Mouse (Mus musculus): ENCODE data around the gene Slc25a45. TPM values are rescaled to one million over a fixed set of nuclear protein-coding genes. Genes with fewer than 3 reads are reported as not detected.

Slc25a45 gene
- polyA plus RNA-seq, 1 experiment from 2014 or later: 2.0 TPM

DNA sequence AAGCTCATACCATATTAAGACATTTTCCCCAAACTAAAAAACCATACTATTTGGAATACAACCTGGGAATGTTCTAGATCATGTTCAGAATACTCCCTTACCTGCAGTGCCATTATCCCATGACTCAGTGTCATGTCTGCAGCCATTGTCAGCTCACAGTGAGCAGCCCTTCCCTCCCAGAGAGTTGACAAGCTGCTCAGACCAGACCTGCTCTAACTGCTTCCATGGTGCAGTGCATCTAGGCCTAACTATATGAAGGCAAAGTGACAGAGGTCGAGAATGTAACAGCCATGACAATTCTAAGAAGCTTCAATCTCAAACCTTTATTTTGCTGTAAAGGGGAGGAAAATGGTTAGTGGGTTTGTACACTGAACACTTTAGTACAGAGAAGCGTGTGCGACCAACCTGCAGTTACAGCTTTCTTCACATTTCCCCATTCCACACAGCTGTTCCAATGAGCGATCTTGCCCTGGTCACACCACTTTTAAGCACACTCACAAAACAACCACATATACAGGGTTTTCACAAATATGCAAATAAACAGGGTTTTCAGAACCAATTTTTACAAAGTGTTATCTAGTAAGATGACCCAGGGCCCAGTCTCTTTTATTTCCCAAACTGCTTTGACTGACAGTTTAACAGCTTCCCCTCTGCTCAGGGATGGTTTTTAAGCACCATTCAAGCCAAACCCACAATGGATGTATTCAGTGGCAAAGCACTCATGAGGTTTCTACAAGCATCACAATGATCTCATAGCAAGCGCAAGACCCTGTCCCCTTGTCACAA lies 35.4 kb upstream of the Slc25a45 start:
- Histone ChIP-seq H3K27me3 (no peaks in the 10 kb centered on the region), H3K9me3 (replicated peaks) (no peaks in the 10 kb centered on the region), H3K36me3 (no peaks in the 10 kb centered on the region), H3K9ac (no peak overlapping the region), H3K27ac (peak overlapping the region; percentile 55; the same call in 1 of the 2 replicates), H3K4me2 (replicated peaks) (peak overlapping the region; percentile 11; the same call in 1 of the 2 replicates), H3K4me1 (peaks cover 49% of the 10 kb centered on the region), H3K4me3 (no peak overlapping the region)
- no peak for ATAC-seq (ENCODE audit: low FRiP score)
- WGBS: 53% methylated on average over 5 of the region's 5 CpGs

DNA sequence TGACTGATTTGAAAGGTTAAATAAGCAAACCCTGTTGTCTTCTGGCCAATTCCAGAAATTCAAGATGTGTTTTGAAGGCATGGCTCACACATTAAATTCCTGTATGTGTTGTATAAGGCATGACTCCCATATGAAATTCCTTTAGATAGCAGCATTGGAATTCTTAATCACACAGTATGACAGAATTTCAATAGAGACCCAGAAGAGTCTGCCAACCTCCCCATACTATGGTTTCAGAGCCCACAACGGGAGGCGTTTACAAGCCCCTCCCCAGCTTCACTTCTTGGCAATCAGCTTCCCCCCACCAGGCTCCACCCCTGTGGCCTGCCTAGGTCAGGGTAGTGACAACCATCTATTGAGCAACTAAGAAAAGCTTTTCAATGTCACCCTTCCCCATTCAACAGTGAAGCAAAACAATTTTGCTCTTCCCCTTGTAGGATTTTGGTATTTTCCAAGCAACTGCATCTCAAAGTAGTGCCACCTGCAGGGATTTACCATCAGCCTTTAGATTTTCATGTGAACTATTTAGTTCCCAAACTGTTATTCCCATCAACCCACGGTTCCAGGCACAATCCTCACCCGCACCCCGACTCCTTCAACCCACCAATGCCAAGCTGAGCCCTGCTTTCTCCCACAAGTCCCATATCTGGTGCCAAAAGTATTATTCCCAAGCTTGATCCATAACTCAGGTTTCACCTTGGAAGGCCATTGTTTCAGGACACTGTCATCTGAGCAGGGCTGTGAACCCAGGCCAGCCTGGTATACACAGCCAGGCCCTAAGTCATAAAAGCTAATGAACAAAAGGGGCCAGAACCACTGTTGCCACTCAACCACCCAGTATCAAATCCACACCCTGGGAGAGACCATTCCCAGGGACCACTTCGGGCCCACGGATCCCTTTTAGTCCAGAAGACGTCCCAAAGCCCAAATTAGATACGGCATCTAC lies 34.5 kb upstream of the Slc25a45 start:
- H3K27ac ChIP-seq: peak overlapping the region; percentile 55; the same call in 1 of the 2 replicates
- H3K4me1 ChIP-seq: peaks cover 58% of the 10 kb centered on the region
- H3K36me3 ChIP-seq: no peaks in the 10 kb centered on the region
- no peak for ATAC-seq (ENCODE audit: low FRiP score)
- H3K4me3 ChIP-seq: no peak overlapping the region; the same call in 1 of the 2 replicates
- H3K27me3 ChIP-seq: no peaks in the 10 kb centered on the region
- H3K9me3 ChIP-seq (replicated peaks): no peaks in the 10 kb centered on the region
- peak overlapping the region; percentile 15; the same call in 1 of the 2 replicates for H3K4me2 ChIP-seq (replicated peaks)
- 57% methylated on average over 9 of the region's 9 CpGs for WGBS
- H3K9ac ChIP-seq: no peak overlapping the region

GRCm38 (mm10) chr19:5843781-5844691 lies 33.6 kb upstream of the Slc25a45 start:
- H3K27ac ChIP-seq: peak overlapping the region; percentile 96; the same call in 1 of the 2 replicates
- peaks cover 68% of the 10 kb centered on the region for H3K4me1 ChIP-seq
- H3K4me3 ChIP-seq: peak overlapping the region; percentile 25; the same call in 1 of the 2 replicates
- WGBS: 81% methylated on average over 30 of the region's 30 CpGs
- H3K36me3 ChIP-seq: no peaks in the 10 kb centered on the region
- H3K9ac ChIP-seq: no peak overlapping the region
- no peaks in the 10 kb centered on the region for H3K27me3 ChIP-seq
- no peak for ATAC-seq (ENCODE audit: low FRiP score)
- peak overlapping the region; percentile 56; the same call in 1 of the 2 replicates for H3K4me2 ChIP-seq (replicated peaks)
- H3K9me3 ChIP-seq (replicated peaks): no peaks in the 10 kb centered on the region

GRCm38 (mm10) chr19:5844831-5845318 lies 32.7 kb upstream of the Slc25a45 start:
- Histone ChIP-seq H3K4me2 (replicated peaks) (peak overlapping the region; percentile 56), H3K9ac (peak overlapping the region; percentile 33; the same call in 1 of the 2 replicates), H3K4me1 (peaks cover 76% of the 10 kb centered on the region), H3K27me3 (no peaks in the 10 kb centered on the region), H3K36me3 (no peaks in the 10 kb centered on the region), H3K9me3 (replicated peaks) (no peaks in the 10 kb centered on the region), H3K4me3 (peak overlapping the region; percentile 25; the same call in 1 of the 2 replicates), H3K27ac (peak overlapping the region; percentile 96)
- 82% methylated on average over 12 of the region's 12 CpGs for WGBS
- no peak for ATAC-seq (ENCODE audit: low FRiP score)

DNA sequence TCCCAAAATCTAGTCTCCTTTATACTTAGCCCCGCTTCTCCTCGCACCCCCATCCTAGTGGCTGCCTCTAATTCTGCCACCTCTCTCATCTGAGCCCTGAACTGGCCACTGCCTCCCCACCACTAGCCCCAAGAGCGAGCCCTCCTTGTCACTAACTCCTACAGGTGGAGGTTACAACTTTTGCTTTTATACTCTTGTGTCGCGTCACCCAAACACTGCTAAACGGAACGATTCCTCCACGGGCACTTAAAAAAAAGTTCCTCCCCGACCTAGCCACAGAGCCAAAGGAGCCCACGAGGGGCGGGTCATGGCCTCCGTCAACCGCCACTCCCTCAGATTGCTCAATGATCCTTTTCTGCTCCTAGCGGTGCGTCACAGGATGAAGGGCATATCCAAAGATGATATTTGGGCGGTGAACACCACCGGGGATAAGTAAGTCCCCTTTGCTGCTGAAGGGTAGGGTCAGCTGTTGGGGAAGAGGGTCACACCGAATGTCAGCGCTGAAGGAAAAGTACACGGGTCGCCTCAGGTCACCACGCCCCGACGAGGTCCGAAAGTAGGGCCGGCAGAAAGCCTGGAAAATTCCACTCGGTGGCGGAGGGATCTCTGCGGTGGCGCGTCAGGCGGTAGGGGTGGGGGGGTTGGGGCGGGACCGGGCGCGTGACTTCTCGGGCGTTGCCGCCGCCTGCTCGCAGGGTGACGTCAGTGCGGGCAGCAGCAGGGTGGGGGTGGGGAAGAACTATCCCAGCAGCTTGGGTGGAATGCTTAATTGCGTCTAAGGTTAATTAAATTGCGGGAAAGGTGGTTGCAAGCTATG lies 32.1 kb upstream of the Slc25a45 start:
- H3K4me1 ChIP-seq: peaks cover 81% of the 10 kb centered on the region
- 7% methylated on average over 45 of the region's 45 CpGs for WGBS

DNA sequence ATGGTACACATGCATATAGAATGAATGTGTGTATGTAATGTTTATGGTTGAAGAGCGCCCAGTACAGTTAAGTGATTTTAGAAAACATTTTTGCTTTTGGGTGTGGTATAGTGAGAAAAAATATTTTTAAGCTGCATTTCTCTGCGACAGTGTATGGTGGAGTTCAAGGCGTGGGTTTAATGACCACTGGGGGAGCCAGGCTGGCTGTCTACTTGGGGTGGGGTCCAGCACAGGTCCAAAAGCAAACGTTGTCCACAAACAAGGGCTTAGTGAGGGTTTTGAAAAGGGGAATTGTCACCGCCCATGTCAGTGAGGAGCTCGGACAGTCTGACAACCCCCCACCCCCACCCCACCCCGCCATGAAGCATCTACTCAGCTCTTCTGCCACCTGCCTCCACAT lies 31.5 kb upstream of the Slc25a45 start:
- Histone ChIP-seq H3K9me3 (replicated peaks) (no peaks in the 10 kb centered on the region), H3K4me2 (replicated peaks) (peak overlapping the region; percentile 56), H3K9ac (peak overlapping the region; percentile 56), H3K27me3 (no peaks in the 10 kb centered on the region), H3K4me1 (peaks cover 81% of the 10 kb centered on the region), H3K4me3 (peak overlapping the region; percentile 25), H3K36me3 (no peaks in the 10 kb centered on the region), H3K27ac (peak overlapping the region; percentile 96)
- ATAC-seq (ENCODE audit: low FRiP score): peak; percentile 56
- WGBS: 2% methylated on average over 7 of the region's 7 CpGs

More for the DNA sequence above, 32.1 kb upstream of the Slc25a45 start:
- Histone ChIP-seq H3K27ac (peak overlapping the region; percentile 96), H3K9ac (peak overlapping the region; percentile 56; the same call in 1 of the 2 replicates), H3K9me3 (replicated peaks) (no peaks in the 10 kb centered on the region), H3K27me3 (no peaks in the 10 kb centered on the region), H3K4me2 (replicated peaks) (peak overlapping the region; percentile 56), H3K36me3 (no peaks in the 10 kb centered on the region), H3K4me3 (peak overlapping the region; percentile 25)
- ATAC-seq (ENCODE audit: low FRiP score): peak; percentile 47

- H3K4me3 ChIP-seq: peak overlapping the region; percentile 25
Observed at GRCm38 (mm10) chr19:5846557-5847305, 30.9 kb upstream of the Slc25a45 start.

DNA sequence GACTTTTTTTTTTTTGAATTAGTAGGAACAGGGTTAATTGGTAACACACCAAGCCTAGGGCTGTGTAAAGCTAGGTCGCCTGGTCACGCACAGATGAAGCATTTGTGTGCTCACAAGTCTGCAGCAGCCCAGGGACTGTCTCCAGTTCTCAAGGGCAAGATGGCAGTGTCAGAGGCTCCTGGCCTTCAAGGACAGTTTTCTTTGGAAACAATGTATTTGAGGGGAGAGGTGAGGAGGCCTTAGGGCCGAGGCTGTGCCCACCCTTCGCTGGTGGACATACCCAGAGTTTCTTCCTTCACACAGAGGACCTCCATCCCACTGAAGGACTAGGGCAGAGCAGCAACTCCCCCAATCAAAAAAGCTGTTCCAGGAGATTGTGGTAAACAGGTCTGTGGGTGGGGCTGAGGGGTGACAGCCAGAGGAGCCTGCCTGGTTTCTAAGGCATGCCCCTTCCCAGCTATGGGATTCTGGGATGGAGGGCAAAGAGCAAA lies 30.3 kb upstream of the Slc25a45 start:
- peaks cover 10% of the 10 kb centered on the region for H3K36me3 ChIP-seq
- H3K27me3 ChIP-seq: no peaks in the 10 kb centered on the region
- no peaks in the 10 kb centered on the region for H3K9me3 ChIP-seq (replicated peaks)
- peak overlapping the region; percentile 28; the same call in 1 of the 2 replicates for H3K9ac ChIP-seq
- 37% methylated on average over 4 of the region's 4 CpGs for WGBS
- peak overlapping the region; percentile 96 for H3K27ac ChIP-seq
- ATAC-seq (ENCODE audit: low FRiP score): no peak
- H3K4me3 ChIP-seq: no peak overlapping the region
- H3K4me2 ChIP-seq (replicated peaks): peak overlapping the region; percentile 56
- peaks cover 75% of the 10 kb centered on the region for H3K4me1 ChIP-seq

More at GRCm38 (mm10) chr19:5846557-5847305, 30.9 kb upstream of the Slc25a45 start:
- no peaks in the 10 kb centered on the region for H3K9me3 ChIP-seq (replicated peaks)
- WGBS: 4% methylated on average over 16 of the region's 16 CpGs
- peak overlapping the region; percentile 96 for H3K27ac ChIP-seq
- peak overlapping the region; percentile 56 for H3K4me2 ChIP-seq (replicated peaks)
- peak overlapping the region; percentile 56 for H3K9ac ChIP-seq
- H3K4me1 ChIP-seq: peaks cover 80% of the 10 kb centered on the region
- H3K27me3 ChIP-seq: no peaks in the 10 kb centered on the region
- peak; percentile 85 for ATAC-seq (ENCODE audit: low FRiP score)
- H3K36me3 ChIP-seq: peaks cover 4% of the 10 kb centered on the region; the same call in 1 of the 2 replicates

DNA sequence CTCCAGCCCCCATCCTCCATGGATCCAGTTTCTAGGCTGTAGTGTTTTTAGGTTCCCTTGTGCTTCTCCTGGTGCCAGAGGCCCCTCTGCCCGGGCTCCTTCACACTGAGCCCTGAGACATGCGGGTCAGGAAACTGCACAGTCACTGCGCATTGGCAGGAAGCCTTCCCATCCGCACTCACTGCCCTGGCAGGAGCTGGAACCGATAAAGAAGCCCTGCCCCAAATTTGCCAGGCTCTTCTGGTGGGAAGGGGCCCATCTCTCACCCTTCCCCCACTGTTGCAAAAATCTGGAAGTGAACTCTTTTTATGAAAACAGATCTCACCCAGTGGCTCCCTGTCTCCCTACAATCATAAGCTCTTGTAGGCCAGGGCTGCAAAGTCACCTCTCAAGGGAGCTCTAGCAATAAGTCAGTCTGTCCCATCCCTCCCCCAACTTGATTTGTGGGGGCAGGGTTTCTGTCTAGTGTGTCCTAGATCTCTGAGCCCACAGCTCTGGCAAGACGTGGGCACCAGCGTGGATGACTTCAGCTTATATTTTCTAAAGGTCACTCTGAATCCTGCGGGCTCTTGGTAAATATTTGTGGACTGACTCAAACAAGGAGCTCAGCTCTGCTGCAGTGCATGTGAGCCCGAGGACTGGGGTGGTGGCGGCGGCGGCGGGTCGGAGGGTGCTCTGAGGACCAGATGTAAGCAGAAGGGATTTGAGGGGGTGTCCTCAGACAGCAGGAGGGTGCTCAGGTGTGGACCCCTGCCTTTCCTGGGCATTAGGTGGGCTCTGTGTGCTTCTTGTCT lies 29.4 kb upstream of the Slc25a45 start:
- WGBS: 59% methylated on average over 14 of the region's 14 CpGs
- no peaks in the 10 kb centered on the region for H3K27me3 ChIP-seq
- no peak for ATAC-seq (ENCODE audit: low FRiP score)
- H3K9ac ChIP-seq: peak overlapping the region; percentile 28
- no peak overlapping the region for H3K4me3 ChIP-seq
- peaks cover 18% of the 10 kb centered on the region for H3K36me3 ChIP-seq
- peak overlapping the region; percentile 96 for H3K27ac ChIP-seq
- H3K4me1 ChIP-seq: peaks cover 67% of the 10 kb centered on the region
- peak overlapping the region; percentile 56 for H3K4me2 ChIP-seq (replicated peaks)
- H3K9me3 ChIP-seq (replicated peaks): no peaks in the 10 kb centered on the region

Data from hindbrain, embryonic 12.5 days (tissue).